8 mouse cellular contexts compared by ENCODE assay signal in the genomic region with DNA sequence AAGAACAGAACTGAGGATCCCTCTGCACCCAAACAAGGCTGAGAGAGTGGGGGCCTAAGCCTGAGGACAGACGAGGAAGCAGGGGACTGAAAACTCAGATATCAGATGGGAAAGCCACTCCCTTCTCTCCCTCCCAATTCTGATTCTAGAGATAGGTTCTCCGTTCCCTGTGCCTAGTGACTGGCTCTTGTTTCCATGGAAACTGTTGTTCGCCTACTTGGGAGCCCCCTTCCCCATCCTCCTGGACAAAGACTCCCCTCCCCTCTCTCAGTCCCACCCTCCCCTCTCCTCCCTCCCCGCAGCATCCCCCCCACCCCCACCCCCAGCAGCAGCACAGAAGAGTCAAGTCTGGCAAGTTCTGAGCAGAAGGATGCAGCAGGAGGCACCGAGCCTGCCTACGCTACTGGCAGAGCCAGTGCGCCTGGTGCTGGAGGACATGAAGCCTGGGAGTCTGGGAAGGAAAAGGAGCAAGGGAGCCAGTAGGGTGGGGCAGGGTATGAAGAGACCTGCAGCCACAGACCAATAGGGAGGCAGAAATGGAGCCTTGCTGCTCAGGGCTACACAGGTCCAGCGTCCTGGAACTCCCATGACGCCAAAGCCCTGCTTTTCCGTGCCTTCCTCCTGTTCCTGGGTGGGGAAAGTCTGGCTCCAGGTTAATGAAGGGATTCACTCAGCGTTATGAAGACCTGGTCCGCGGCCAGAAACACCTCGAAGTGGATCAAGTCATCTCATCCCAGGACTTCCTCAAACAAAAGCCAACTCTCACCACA. TPM values are rescaled to one million over a fixed set of nuclear protein-coding genes. Genes with fewer than 3 reads are reported as not detected.
DNase-seq lines count a peak whose midpoint lies in the region; ATAC-seq lines count a peak whose summit lies in the region.
"Had no signal": no experiment of that assay in that cellular context is flagged by ENCODE, and none has a peak within 500 bp of the region (broad histone marks: within the 10 kb centered on the region; RNA-seq: fewer than 3 reads in every experiment).

No protein-coding gene starts in this region.

- peak overlapping the region; percentile 36 for H3K4me2 ChIP-seq in forebrain, embryonic 12.5 days

- peak overlapping the region; percentile 46 for H3K9ac ChIP-seq in forebrain, embryonic 12.5 days

- H3K27ac ChIP-seq in forebrain, embryonic 12.5 days, result peak overlapping the region; percentile 89

- WGBS in forebrain, embryonic 12.5 days, result 23% methylated on average over 14 of the region's 14 CpGs

- no peaks in the 10 kb centered on the region for H3K9me3 ChIP-seq in forebrain, embryonic 12.5 days

- peaks cover 78% of the 10 kb centered on the region for H3K36me3 ChIP-seq in forebrain, embryonic 12.5 days (replicated peaks)

- ATAC-seq in forebrain, embryonic 12.5 days (ENCODE audit: low FRiP score), result peak; percentile 27; the same call in 1 of the 2 replicates
- ATAC-seq: intestine, postnatal 0 days had no signal

- no peaks in the 10 kb centered on the region for H3K27me3 ChIP-seq in forebrain, embryonic 12.5 days

- peaks cover 67% of the 10 kb centered on the region for H3K4me1 ChIP-seq in forebrain, embryonic 12.5 days

- 0 out of 2 replicates have a peak overlapping the region, but pooled peaks have one; percentile 7 for H3K4me3 ChIP-seq in forebrain, embryonic 12.5 days (replicated peaks)

- DNase-seq in right cerebral cortex, adult 18-20 months, result peak; percentile 86
- no peak for DNase-seq in right cerebral cortex, postnatal 14 days
- DNase-seq in layer of hippocampus, postnatal 36 days, result peak; percentile 73 to 78
- DNase-seq in telencephalon, adult 2 months (ENCODE audit: low read depth, low spot score), result peak; percentile 78
- DNase-seq in adrenal gland, adult 8-10 months, result no peak
- DNase-seq in gastrocnemius, postnatal 14 days, result no peak

- intact Hi-C loops in gastrocnemius, postnatal 14 days (cut with DNase I; ENCODE audit: low total_unique reads), result no loop called here

RNA-seq across cellular contexts. Expression of gene Celsr2, which starts 9.6 kb away (rescaled TPM):
- polyA plus RNA-seq in forebrain, embryonic 12.5 days (2016; fragmentation: Nextera tagmentation; extraction: Ambion mirVana), result 60.4 and 61.3 TPM in 2 replicates
- 100 to 1,000 TPM; 178 to 190 TPM for total RNA-seq in layer of hippocampus, postnatal 36 days (2021)
- total RNA-seq in adrenal gland, adult 8-10 months (2022), result 10 to 100 TPM in 2 of 4 experiments, 1 to 10 TPM in 2; 6.5 to 14.6 (median 9.5) TPM
- total RNA-seq in gastrocnemius, postnatal 14 days (2021), result 1 to 10 TPM; 3.1 TPM

RNA-seq across cellular contexts. Expression of gene Psrc1, which starts 22.1 kb away (rescaled TPM):
- 82.6 and 83.1 TPM in 2 replicates for polyA plus RNA-seq in forebrain, embryonic 12.5 days (2016; fragmentation: Nextera tagmentation; extraction: Ambion mirVana)
- total RNA-seq in layer of hippocampus, postnatal 36 days (2021), result 10 to 100 TPM; 18.4 TPM
- 1 to 10 TPM; 1.6 to 4.8 (median 3.0) TPM for total RNA-seq in adrenal gland, adult 8-10 months (2022)
- 1 to 10 TPM in 1 of 2 experiments, under 1 TPM in 1; 0.53 to 1.1 TPM for total RNA-seq in gastrocnemius, postnatal 14 days (2021)

RNA-seq across cellular contexts. Expression of gene Sars, which starts 39.3 kb away (rescaled TPM):
- 186 and 205 TPM in 2 replicates for polyA plus RNA-seq in forebrain, embryonic 12.5 days (2016; fragmentation: Nextera tagmentation; extraction: Ambion mirVana)
- 100 to 1,000 TPM; 190 to 210 TPM for total RNA-seq in layer of hippocampus, postnatal 36 days (2021)
- 100 to 1,000 TPM; 183 to 191 (median 186) TPM for total RNA-seq in adrenal gland, adult 8-10 months (2022)
- 100 to 1,000 TPM; 115 to 120 TPM for total RNA-seq in gastrocnemius, postnatal 14 days (2021)

RNA-seq across cellular contexts. Expression of gene Mybphl, which starts 41.0 kb away (rescaled TPM):
- polyA plus RNA-seq in forebrain, embryonic 12.5 days (2016; fragmentation: Nextera tagmentation; extraction: Ambion mirVana), result 0.15 and 0.31 TPM in 2 replicates
- total RNA-seq in layer of hippocampus, postnatal 36 days (2021), result 1 to 10 TPM; 1.8 to 1.9 TPM
- not detected for total RNA-seq in adrenal gland, adult 8-10 months (2022)
- total RNA-seq in gastrocnemius, postnatal 14 days (2021), result under 1 TPM; 0.27 to 0.35 TPM
- polyA plus RNA-seq: intestine, postnatal 0 days had no signal

Comparison
In these comparisons a context has a peak if more than half of its experiments do, and no peak if none do; other contexts are left out.
1. DNase-seq: peak in right cerebral cortex, adult 18-20 months (single experiment), layer of hippocampus, postnatal 36 days (2 of 2) and telencephalon, adult 2 months (single experiment); none in right cerebral cortex, postnatal 14 days (single experiment), adrenal gland, adult 8-10 months (single experiment) and gastrocnemius, postnatal 14 days (single experiment).
2. RNA of gene Celsr2, which starts 9.6 kb away (total RNA-seq): 178 to 190 TPM in layer of hippocampus, postnatal 36 days; 6.5 to 14.6 TPM in adrenal gland, adult 8-10 months and 3.1 TPM in gastrocnemius, postnatal 14 days; every median in the first group is over 10 times any median in the second.